Mouse (Mus musculus): Measurements from ENCODE around the gene Ccdc155.

DNA sequence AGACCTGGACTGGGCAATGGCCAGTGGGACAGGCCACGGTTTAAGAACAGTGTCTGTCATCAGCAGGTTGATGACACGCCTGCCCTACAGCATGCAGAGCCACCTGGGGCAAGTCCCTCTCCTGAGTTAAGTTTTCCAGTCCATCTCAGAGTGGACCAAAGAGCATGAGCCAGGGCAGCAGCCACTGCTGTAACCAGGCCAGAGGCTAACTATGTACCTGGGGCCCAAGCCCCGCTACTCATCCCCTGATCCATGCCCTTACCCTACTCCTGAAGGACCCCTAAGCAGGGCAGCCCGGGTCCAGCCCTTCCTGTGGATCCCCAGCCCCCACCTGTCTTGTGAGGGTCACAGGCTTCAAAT lies 8.5 kb downstream of the Ccdc155 start:
- TF ChIP-seq CTCF (IDR thresholded peaks at IDR 0.05; ENCODE audit: low read depth, low read length) (no peak), POLR2A (IDR thresholded peaks at IDR 0.05; ENCODE audit: extremely low read depth, insufficient read depth, low read length) (no peak)
